Mouse (Mus musculus) CH12.LX (cell line): ENCODE data around the gene Sohlh1. TPM values are rescaled to one million over a fixed set of nuclear protein-coding genes. Genes with fewer than 3 reads are reported as not detected.

Experiments used
- DNase-seq: peaks from one replicate; pipeline ENCODE4 v3.0.0-alpha.2; 2013; ENCODE audit errors: extremely low read depth
- H3K27ac ChIP-seq: 2 replicates; pipeline ENCODE4 v1.5.1; 2012; ENCODE audit warnings: low read depth, mild to moderate bottlenecking, control low read depth, moderate library complexity; ENCODE audit not compliant: insufficient read depth
- H3K27me3 ChIP-seq: replicated peaks from 2 replicates; pipeline ENCODE3; 2012; ENCODE audit warnings: inconsistent platforms
- H3K36me3 ChIP-seq, 2 experiments: replicated peaks in 1 of 2; 2 replicates each; pipeline versions ENCODE3 to v1.6.1; 2012; ENCODE audit warnings: inconsistent platforms in 1 of 2, low read length in 1 of 2, mild to moderate bottlenecking in 1 of 2, mixed read lengths in 1 of 2, moderate library complexity in 1 of 2; ENCODE audit not compliant: control insufficient read depth in 1 of 2, insufficient read depth in 1 of 2
- H3K4me1 ChIP-seq, 2 experiments: 2 replicates each; pipeline ENCODE4 v1.6.1; 2012; ENCODE audit warnings: inconsistent platforms in 1 of 2, moderate library complexity in 1 of 2; ENCODE audit not compliant: insufficient read depth in 2 of 2, control insufficient read depth in 1 of 2
- H3K4me2 ChIP-seq: 2 replicates; pipeline ENCODE4 v1.6.1; 2012; ENCODE audit warnings: low read depth, mild to moderate bottlenecking, control low read depth; ENCODE audit not compliant: poor library complexity, insufficient read depth, severe bottlenecking
- H3K4me3 ChIP-seq, 3 experiments: fragments of 150-350 bp in 1 of 3; sonication (generic) in 1 of 3; replicated peaks in 1 of 3; 2 replicates each; pipeline versions ENCODE3 to v1.5.1; 2011 to 2012; ENCODE audit warnings: low read depth in 2 of 3, low read length in 2 of 3, mild to moderate bottlenecking in 2 of 3, moderate library complexity in 2 of 3, control low read depth in 1 of 3, improper control_type of control experiment in 1 of 3, inconsistent platforms in 1 of 3, mixed read lengths in 1 of 3; ENCODE audit not compliant: poor library complexity in 1 of 3
- H3K79me2 ChIP-seq: replicated peaks from 2 replicates; pipeline ENCODE4 v1.6.1; 2012; ENCODE audit warnings: mild to moderate bottlenecking, moderate library complexity; ENCODE audit not compliant: control insufficient read depth, poor library complexity, insufficient read depth, severe bottlenecking; ENCODE audit errors: extremely low read depth
- H3K9ac ChIP-seq: 2 replicates; pipeline ENCODE4 v1.6.1; 2012; ENCODE audit warnings: low read depth, mild to moderate bottlenecking, control low read depth, moderate library complexity; ENCODE audit not compliant: insufficient read depth
- H3K9me3 ChIP-seq: replicated peaks from 2 replicates; pipeline ENCODE3; 2012; ENCODE audit warnings: low read length, inconsistent platforms, mixed read lengths
- BHLHE40 ChIP-seq: IDR thresholded peaks from 2 replicates; pipeline ENCODE4 v1.6.1; 2011; ENCODE audit warnings: mild to moderate bottlenecking, low read depth, low read length, improper control_type of control experiment
- CHD2 ChIP-seq: IDR thresholded peaks from 2 replicates; pipeline ENCODE4 v1.6.1; 2011; ENCODE audit warnings: low read length, improper control_type of control experiment
- CTCF ChIP-seq, 2 experiments: IDR thresholded peaks in 1 of 2; conservative IDR thresholded peaks in 1 of 2; 2 replicates each; pipeline ENCODE4 v1.5.1; 2011 to 2012; ENCODE audit warnings: low read depth in 2 of 2, low read length in 2 of 2, improper control_type of control experiment in 1 of 2, inconsistent platforms in 1 of 2, mild to moderate bottlenecking in 1 of 2, moderate library complexity in 1 of 2
- E2F4 ChIP-seq: IDR thresholded peaks from 2 replicates; pipeline ENCODE4 v1.6.1; 2011; ENCODE audit warnings: low read depth, low read length, improper control_type of control experiment; ENCODE audit not compliant: insufficient replicate concordance
- EP300 ChIP-seq: IDR thresholded peaks from 2 replicates; pipeline ENCODE4 v1.6.1; 2011; ENCODE audit warnings: low read length, improper control_type of control experiment
- ETS1 ChIP-seq: conservative IDR thresholded peaks from 2 replicates; pipeline ENCODE4 v1.6.1; 2012; ENCODE audit warnings: low read depth, mild to moderate bottlenecking, inconsistent platforms, low read length, improper control_type of control experiment, moderate library complexity
- IRF4 ChIP-seq: IDR thresholded peaks from 2 replicates; pipeline ENCODE4 v1.6.1; 2014; ENCODE audit warnings: low read depth, mild to moderate bottlenecking, inconsistent platforms, low read length, improper control_type of control experiment
- JUND ChIP-seq: conservative IDR thresholded peaks from 2 replicates; pipeline ENCODE4 v1.6.1; 2011; ENCODE audit warnings: low read depth, low read length, improper control_type of control experiment
- KAT2A ChIP-seq: IDR thresholded peaks from 2 replicates; pipeline ENCODE4 v1.6.1; 2012; ENCODE audit warnings: low read length, improper control_type of control experiment, inconsistent platforms; ENCODE audit not compliant: insufficient replicate concordance
- MEF2A ChIP-seq: IDR thresholded peaks from 2 replicates; pipeline ENCODE4 v1.6.1; 2014; ENCODE audit warnings: low read depth, mild to moderate bottlenecking, inconsistent platforms, low read length, improper control_type of control experiment, borderline replicate concordance
- MXI1 ChIP-seq: IDR thresholded peaks from 2 replicates; pipeline ENCODE4 v1.6.1; 2011; ENCODE audit warnings: mild to moderate bottlenecking, low read depth, low read length, improper control_type of control experiment
- NELFE ChIP-seq: IDR thresholded peaks from 2 replicates; pipeline ENCODE4 v1.6.1; 2011; ENCODE audit warnings: low read depth, low read length, improper control_type of control experiment
- NRF1 ChIP-seq: IDR thresholded peaks from 2 replicates; pipeline ENCODE4 v1.6.1; 2014; ENCODE audit warnings: low read depth, mild to moderate bottlenecking, inconsistent platforms, low read length, improper control_type of control experiment, moderate library complexity
- RAD21 ChIP-seq: IDR thresholded peaks from 2 replicates; pipeline ENCODE4 v1.6.1; 2011; ENCODE audit warnings: low read depth, mild to moderate bottlenecking, low read length, improper control_type of control experiment, moderate library complexity
- RCOR1 ChIP-seq: conservative IDR thresholded peaks from 2 replicates; pipeline ENCODE4 v1.6.1; 2012; ENCODE audit warnings: low read depth, mild to moderate bottlenecking, inconsistent platforms, low read length, improper control_type of control experiment
- SMC3 ChIP-seq: IDR thresholded peaks from 2 replicates; pipeline ENCODE4 v1.6.1; 2011; ENCODE audit warnings: low read depth, low read length, improper control_type of control experiment
- ZMIZ1 ChIP-seq: IDR thresholded peaks from 2 replicates; pipeline ENCODE4 v1.6.1; 2012; ENCODE audit warnings: low read depth, mild to moderate bottlenecking, inconsistent platforms, low read length, improper control_type of control experiment
- ZNF384 ChIP-seq: IDR thresholded peaks from 2 replicates; pipeline ENCODE4 v1.6.1; 2012; ENCODE audit warnings: low read depth, low read length, improper control_type of control experiment, inconsistent platforms
- dilution Hi-C: fragments of 300-500 bp; cut with MboI; formaldehyde crosslinking; loops from 2 replicates; pipeline ENCODE4 v1.14.3; 2020; ENCODE audit warnings: low sequenced_read_pairs; ENCODE audit not compliant: extremely low pct_unique_long_range_greater_than_20kb, extremely low pct_ligation_motif_present
- in situ Hi-C: fragments of 300-500 bp; cut with MboI; formaldehyde crosslinking; loops from 3 replicates; pipeline ENCODE4 v1.14.3; 2019; ENCODE audit warnings: low sequenced_read_pairs, low pct_ligation_motif_present, low pct_unique_long_range_greater_than_20kb, mixed read lengths
- polyA plus RNA-seq: library from polyadenylated mRNA; unstranded; fragments of >175 nt; gene quantifications from 2 replicates; pipeline ENCODE4 v1.2.1, GENCODE M21; 2012; ENCODE audit warnings: low read depth; ENCODE audit not compliant: insufficient read length
- total RNA-seq, 2 experiments: library from RNA; depleted of rRNA; stranded (reverse); fragments of 300-350 nt in 1 of 2; fragments of >200 nt in 1 of 2; gene quantifications; 2 replicates each; pipeline ENCODE4 v1.2.3; 2012 to 2014

The Sohlh1 gene
- total and polyA plus RNA-seq, 3 experiments = not detected

GRCm38 (mm10) chr2:25852626-25853025, 5.6 kb upstream of the Sohlh1 start:
- Histone ChIP-seq H3K79me2 (no peaks in the 10 kb centered on the region), H3K36me3 (no peaks in the 10 kb centered on the region), H3K4me2 (no peak overlapping the region), H3K27me3 (peaks cover 36% of the 10 kb centered on the region), H3K9me3 (peaks cover 9% of the 10 kb centered on the region), H3K4me3 (no peak overlapping the region), H3K9ac (no peak overlapping the region), H3K27ac (no peak overlapping the region), H3K4me1 (no peaks in the 10 kb centered on the region)
- no peak for DNase-seq
- in situ Hi-C loops (no loop called here), dilution Hi-C loops (no loop called here)
- TF ChIP-seq CTCF (conservative IDR thresholded peaks at IDR 0.05 in 1 of 2, IDR thresholded peaks at IDR 0.05 in 1 of 2; ENCODE audit: low read depth in 2 of 2, low read length in 2 of 2) (no peak), IRF4 (no peak), JUND (no peak), RAD21 (no peak), NELFE (no peak), EP300 (no peak), E2F4 (no peak), MEF2A (no peak), KAT2A (no peak), BHLHE40 (no peak), ZMIZ1 (no peak), RCOR1 (no peak), SMC3 (no peak)
- TF ChIP-seq, all 38 proteins: peak for 0

- no peak overlapping the region for H3K27ac ChIP-seq
- TF ChIP-seq ETS1 (no peak), IRF4 (no peak), CHD2 (peak; percentile 50; the same call in 1 of the 2 replicates), MXI1 (no peak), SMC3 (peak; percentile 46), ZMIZ1 (no peak), ZNF384 (peak; percentile 79), NRF1 (no peak), RAD21 (peak; percentile 63), CTCF (conservative IDR thresholded peaks at IDR 0.05 in 1 of 2, IDR thresholded peaks at IDR 0.05 in 1 of 2; ENCODE audit: low read depth in 2 of 2, low read length in 2 of 2) (peak; percentile 57 to 71)
- TF ChIP-seq, all 38 proteins: peak for 5
- no peak overlapping the region for H3K4me3 ChIP-seq
- H3K79me2 ChIP-seq = no peaks in the 10 kb centered on the region
- DNase-seq = peak; percentile 17
- dilution Hi-C loops = no loop called here
- H3K9me3 ChIP-seq = peaks cover 6% of the 10 kb centered on the region
- no peaks in the 10 kb centered on the region for H3K36me3 ChIP-seq
- in situ Hi-C loops = no loop called here
- no peak overlapping the region for H3K4me2 ChIP-seq
- H3K9ac ChIP-seq = no peak overlapping the region
- H3K27me3 ChIP-seq = peaks cover 35% of the 10 kb centered on the region
- H3K4me1 ChIP-seq = no peaks in the 10 kb centered on the region
These were observed 3.3 kb upstream of the Sohlh1 start for GRCm38 (mm10) chr2:25850330-25850729.
